Mouse (Mus musculus): ENCODE results near the gene Wdr70. TPM values are rescaled to one million over a fixed set of nuclear protein-coding genes. Genes with fewer than 3 reads are reported as not detected.

The Wdr70 gene
- polyA plus RNA-seq, 1 experiment from 2014 or later: 51.6 TPM

DNA sequence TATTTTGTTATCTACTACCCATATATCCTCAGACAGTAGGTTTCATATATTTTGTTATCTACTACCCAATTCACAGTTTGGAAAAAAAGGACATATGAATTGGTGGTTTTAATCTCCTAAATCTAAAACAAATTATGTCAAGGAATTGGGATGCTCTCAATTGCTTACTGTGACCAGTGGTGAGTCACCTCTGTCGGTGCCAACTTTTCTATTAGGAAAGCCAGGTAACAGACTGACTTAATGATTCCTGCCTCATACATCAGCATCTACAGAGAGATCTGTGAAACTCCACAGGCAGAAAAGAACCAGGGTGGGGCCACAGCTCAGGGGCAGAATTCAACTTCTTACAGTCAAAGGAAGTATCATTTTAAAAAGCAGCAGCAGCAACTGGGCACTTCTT, 93.0 kb downstream of the Wdr70 start:
- Histone ChIP-seq H3K36me3 (no peaks in the 10 kb centered on the region), H3K27ac (no peak overlapping the region), H3K4me3 (no peak overlapping the region), H3K4me1 (no peaks in the 10 kb centered on the region), H3K9me3 (no peaks in the 10 kb centered on the region), H3K27me3 (ENCODE audit: insufficient read depth, poor library complexity, severe bottlenecking) (no peaks in the 10 kb centered on the region)
- DNase-seq (ENCODE audit: low spot score): no peak
- WGBS: 89% methylated on average over 1 of the region's 1 CpGs

DNA sequence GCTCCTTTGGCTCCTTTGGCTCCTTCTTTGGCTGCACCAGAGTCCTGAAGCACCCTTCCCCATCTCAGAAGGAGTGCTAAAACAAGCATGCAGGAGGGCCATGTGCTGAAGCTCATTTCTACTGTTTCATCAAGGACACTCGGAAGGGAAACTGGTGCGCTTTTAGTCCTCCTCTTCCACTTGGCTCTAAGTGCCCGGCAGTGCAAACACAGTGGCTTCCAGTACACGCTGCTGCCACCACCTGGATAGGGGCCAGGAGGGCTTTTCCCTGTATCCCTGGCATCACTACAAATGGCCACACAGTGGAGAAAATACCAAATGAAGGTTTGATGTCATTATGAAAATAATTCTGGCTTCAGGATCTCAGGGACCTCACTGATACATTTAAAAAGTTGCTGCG, 93.5 kb downstream of the Wdr70 start:
- H3K9me3 ChIP-seq: no peaks in the 10 kb centered on the region

DNA sequence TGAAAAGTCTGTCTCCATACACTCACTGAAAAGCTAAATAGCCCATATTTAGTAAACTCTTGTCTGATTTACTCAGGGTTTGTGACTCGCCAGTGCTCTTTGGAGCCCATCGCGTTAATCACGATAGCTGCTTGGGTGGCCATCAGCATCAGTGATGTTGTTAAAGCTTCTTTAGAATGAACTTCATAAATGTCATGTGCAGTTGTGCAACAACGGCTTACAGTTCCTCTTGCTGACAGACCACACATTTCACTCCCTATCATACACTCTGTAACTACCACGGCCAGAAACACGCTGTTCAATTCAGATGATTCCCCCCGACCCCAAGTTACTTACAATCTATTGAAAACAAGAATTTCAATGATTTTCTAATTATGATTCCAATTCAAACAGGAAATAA, 95.2 kb downstream of the Wdr70 start:
- Histone ChIP-seq H3K9me3 (no peaks in the 10 kb centered on the region), H3K27ac (no peak overlapping the region), H3K4me3 (no peak overlapping the region), H3K4me1 (no peaks in the 10 kb centered on the region), H3K27me3 (ENCODE audit: insufficient read depth, poor library complexity, severe bottlenecking) (no peaks in the 10 kb centered on the region), H3K36me3 (no peaks in the 10 kb centered on the region)
- DNase-seq (ENCODE audit: low spot score): no peak
- 88% methylated on average over 8 of the region's 8 CpGs for WGBS

More for the DNA sequence above, 93.5 kb downstream of the Wdr70 start:
- no peak for DNase-seq (ENCODE audit: low spot score)
- H3K27ac ChIP-seq: no peak overlapping the region
- no peaks in the 10 kb centered on the region for H3K4me1 ChIP-seq
- 67% methylated on average over 5 of the region's 5 CpGs for WGBS
- H3K36me3 ChIP-seq: no peaks in the 10 kb centered on the region
- H3K27me3 ChIP-seq (ENCODE audit: insufficient read depth, poor library complexity, severe bottlenecking): no peaks in the 10 kb centered on the region
- no peak overlapping the region for H3K4me3 ChIP-seq

DNA sequence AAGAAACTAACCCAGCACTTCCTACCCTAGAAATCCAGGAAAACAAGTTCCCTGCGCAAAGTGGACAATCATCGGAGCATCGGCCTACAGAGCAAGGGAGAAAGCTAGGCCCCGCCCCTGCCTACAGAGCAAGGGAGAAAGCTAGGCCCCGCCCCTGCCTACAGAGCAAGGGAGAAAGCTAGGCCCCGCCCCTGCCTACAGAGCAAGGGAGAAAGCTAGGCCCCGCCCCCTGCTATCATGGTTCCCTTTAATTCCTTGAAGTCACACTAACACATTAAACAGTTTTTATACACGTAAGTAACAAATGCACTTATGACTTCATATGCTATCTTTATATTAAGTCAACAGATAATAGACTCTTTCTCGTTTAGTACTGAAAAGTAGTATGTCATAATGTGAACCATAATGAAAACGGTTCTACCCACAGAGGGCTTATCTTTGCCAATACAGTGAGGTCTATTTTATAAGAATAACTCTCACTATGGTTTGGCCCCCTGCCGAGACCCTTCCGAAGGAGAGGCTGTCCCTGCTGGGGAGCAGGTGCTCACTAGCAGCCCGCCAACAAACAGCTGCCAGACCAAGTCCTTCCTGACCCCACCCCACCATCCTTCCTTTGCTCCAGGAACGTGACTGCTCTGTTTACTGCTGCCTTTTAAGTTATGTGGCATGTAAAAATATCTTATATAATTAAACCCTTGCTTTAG, 100.0 kb downstream of the Wdr70 start:
- Histone ChIP-seq H3K36me3 (no peaks in the 10 kb centered on the region), H3K4me1 (no peaks in the 10 kb centered on the region), H3K27me3 (ENCODE audit: insufficient read depth, poor library complexity, severe bottlenecking) (no peaks in the 10 kb centered on the region), H3K9me3 (no peaks in the 10 kb centered on the region), H3K27ac (no peak overlapping the region), H3K4me3 (no peak overlapping the region)
- DNase-seq (ENCODE audit: low spot score): no peak
- WGBS: 50% methylated on average over 14 of the region's 14 CpGs

DNA sequence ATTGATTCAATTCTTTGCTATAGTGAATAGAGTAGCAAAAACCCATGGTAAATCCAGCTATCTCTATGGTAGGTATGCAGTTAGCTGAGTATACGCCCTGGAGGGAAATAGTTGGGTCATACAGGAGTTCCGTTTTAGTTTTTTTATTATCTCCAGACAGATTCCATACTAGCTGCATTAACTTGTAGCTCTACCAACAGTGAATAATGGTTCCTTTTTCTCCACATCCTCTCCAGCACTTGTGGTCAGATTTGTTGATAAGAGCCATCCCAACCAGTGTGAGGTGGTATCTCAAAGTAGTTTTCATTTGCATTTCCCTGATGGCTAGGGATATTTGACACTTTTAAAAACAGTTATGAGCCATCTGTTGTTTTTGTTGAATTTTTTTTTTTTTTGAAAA, 100.9 kb downstream of the Wdr70 start:
- no peak for DNase-seq (ENCODE audit: low spot score)
- Histone ChIP-seq H3K36me3 (no peaks in the 10 kb centered on the region), H3K27ac (no peak overlapping the region), H3K4me3 (no peak overlapping the region), H3K27me3 (ENCODE audit: insufficient read depth, poor library complexity, severe bottlenecking) (no peaks in the 10 kb centered on the region), H3K9me3 (no peaks in the 10 kb centered on the region), H3K4me1 (no peaks in the 10 kb centered on the region)
- WGBS: 70% methylated on average over 2 of the region's 2 CpGs

DNA sequence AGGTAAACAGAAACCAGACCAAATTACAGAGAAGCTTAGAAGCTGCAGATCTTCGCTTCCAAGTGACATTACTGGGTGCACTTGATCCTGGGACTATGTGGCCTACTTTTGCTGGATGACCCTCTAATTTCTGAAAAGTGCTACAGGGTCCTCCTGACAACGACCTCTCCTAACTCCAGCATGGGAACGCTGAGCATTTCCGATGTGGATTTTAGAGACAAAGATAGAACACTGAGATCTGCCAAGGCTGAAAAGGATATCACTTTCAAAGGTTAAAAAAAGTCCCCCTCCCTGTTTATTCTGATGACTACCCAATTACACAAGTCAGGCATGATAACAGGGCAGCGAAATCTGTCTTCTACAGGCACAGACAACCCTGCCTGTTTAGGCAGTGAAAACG, 105.3 kb downstream of the Wdr70 start:
- DNase-seq (ENCODE audit: low spot score): no peak
- no peaks in the 10 kb centered on the region for H3K36me3 ChIP-seq
- no peak overlapping the region for H3K4me3 ChIP-seq
- 74% methylated on average over 6 of the region's 6 CpGs for WGBS
- no peak overlapping the region for H3K27ac ChIP-seq
- no peaks in the 10 kb centered on the region for H3K9me3 ChIP-seq
- H3K4me1 ChIP-seq: no peaks in the 10 kb centered on the region
- H3K27me3 ChIP-seq (ENCODE audit: insufficient read depth, poor library complexity, severe bottlenecking): no peaks in the 10 kb centered on the region

DNA sequence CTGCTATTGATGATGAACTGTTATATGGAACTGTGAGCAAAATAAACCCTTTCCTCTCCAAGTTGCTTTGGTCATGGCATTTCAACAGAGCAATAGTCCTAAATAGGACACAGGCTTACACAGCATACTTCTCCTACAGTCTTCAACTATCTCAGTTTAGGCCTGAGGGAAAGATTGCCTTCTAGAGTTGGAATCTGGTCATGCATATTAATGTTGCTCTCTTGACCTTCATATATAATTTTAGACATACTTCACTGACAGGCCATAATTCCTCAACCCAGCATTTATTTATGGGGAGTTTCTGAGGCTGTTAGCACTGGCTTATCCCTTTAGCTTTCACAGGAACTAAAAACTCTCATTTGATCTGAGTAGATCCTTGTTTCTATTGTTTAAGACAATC, 108.9 kb downstream of the Wdr70 start:
- no peaks in the 10 kb centered on the region for H3K4me1 ChIP-seq
- no peaks in the 10 kb centered on the region for H3K9me3 ChIP-seq
- no peaks in the 10 kb centered on the region for H3K36me3 ChIP-seq
- H3K27me3 ChIP-seq (ENCODE audit: insufficient read depth, poor library complexity, severe bottlenecking): no peaks in the 10 kb centered on the region
- DNase-seq (ENCODE audit: low spot score): no peak
- H3K4me3 ChIP-seq: no peak overlapping the region
- H3K27ac ChIP-seq: no peak overlapping the region

DNA sequence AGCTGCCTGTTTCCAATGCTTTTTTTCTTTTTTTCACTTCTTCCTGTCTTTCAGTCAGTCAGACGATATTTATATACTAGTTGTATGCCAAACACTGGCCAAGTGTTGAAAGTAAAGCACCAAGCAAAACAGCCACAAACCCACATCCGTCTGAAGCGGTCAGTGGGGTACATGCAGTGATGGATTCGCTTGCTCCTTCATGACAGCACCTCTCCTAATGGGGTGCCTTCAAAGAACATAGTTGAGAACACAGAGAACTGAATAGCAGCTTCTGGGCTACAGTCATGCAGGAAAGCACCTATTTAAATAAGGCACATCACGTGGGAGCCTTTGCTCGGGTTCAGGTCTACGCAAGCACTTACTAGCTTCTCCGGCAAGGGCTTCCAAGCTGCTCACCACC, 111.6 kb downstream of the Wdr70 start:
- H3K27ac ChIP-seq: no peak overlapping the region
- H3K4me1 ChIP-seq: no peaks in the 10 kb centered on the region
- WGBS: 91% methylated on average over 8 of the region's 8 CpGs
- DNase-seq (ENCODE audit: low spot score): no peak
- H3K9me3 ChIP-seq: no peaks in the 10 kb centered on the region
- H3K36me3 ChIP-seq: no peaks in the 10 kb centered on the region
- H3K4me3 ChIP-seq: no peak overlapping the region
- no peaks in the 10 kb centered on the region for H3K27me3 ChIP-seq (ENCODE audit: insufficient read depth, poor library complexity, severe bottlenecking)

DNA sequence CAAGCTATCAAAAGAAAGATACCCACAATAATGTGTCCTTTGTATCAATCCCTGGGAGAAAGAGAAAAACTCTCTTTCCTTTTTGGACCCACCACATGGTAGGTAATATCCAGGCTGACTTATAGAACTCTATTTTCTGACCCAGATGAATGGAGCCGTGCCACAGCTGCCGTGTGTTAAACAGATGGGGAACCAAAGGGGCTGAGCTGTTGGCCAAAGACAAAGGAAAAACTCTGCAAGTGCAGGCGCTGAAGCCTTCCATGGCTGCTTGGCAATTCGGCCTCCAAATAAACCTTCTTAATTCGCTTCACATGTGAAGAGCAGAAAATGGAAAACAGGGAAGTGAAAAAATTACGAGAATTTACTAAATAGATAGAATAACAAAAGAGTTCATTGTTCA, 112.7 kb downstream of the Wdr70 start:
- Histone ChIP-seq H3K4me1 (no peaks in the 10 kb centered on the region), H3K27me3 (ENCODE audit: insufficient read depth, poor library complexity, severe bottlenecking) (no peaks in the 10 kb centered on the region), H3K27ac (no peak overlapping the region), H3K4me3 (no peak overlapping the region), H3K36me3 (no peaks in the 10 kb centered on the region), H3K9me3 (no peaks in the 10 kb centered on the region)
- 78% methylated on average over 6 of the region's 6 CpGs for WGBS
- no peak for DNase-seq (ENCODE audit: low spot score)

DNA sequence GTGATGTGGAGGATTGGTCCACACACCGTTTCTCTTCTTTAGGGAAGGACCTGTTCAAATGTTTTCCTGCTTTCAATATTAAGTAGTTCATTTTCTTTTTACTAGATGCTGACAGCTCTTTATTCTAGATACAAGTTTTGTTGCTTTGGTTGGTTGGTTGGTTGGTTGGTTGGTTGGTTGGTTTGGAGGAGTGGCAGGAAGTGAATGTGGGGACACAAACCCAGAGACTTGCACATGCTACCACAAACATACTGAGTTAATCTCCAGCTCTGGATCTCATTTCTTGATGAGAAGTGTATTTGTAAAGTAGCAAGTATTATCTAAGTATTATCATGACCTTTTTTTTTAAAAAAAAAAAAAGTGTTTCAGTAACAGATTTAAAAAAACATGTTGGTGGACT, 120.4 kb downstream of the Wdr70 start:
- Histone ChIP-seq H3K27ac (no peak overlapping the region), H3K36me3 (peaks cover 6% of the 10 kb centered on the region; the same call in 1 of the 2 replicates), H3K27me3 (ENCODE audit: insufficient read depth, poor library complexity, severe bottlenecking) (no peaks in the 10 kb centered on the region), H3K4me3 (no peak overlapping the region), H3K9me3 (no peaks in the 10 kb centered on the region), H3K4me1 (no peaks in the 10 kb centered on the region)
- no peak for DNase-seq (ENCODE audit: low spot score)
- WGBS: 90% methylated on average over 1 of the region's 1 CpGs

DNA sequence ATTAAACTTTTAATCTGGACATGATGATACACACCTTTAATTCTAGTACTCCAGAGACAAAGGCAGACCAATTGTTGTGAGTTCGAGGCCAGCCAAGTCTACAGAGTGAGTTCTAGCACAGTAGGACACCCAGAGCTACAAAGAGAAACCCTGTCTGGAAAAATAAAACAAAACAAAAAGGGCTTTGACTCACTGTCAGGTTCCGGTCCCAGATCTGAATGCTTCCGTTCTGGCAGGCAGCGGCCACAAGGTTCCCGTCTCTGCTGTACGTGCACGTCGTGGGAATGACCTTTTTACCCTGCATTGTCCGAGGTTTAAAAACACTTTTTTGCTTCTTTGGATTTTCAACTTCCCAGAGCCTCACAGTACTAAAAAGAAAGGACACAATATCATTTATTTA, 122.2 kb downstream of the Wdr70 start:
- peaks cover 6% of the 10 kb centered on the region; the same call in 1 of the 2 replicates for H3K36me3 ChIP-seq
- no peaks in the 10 kb centered on the region for H3K4me1 ChIP-seq
- no peak overlapping the region for H3K27ac ChIP-seq
- H3K27me3 ChIP-seq (ENCODE audit: insufficient read depth, poor library complexity, severe bottlenecking): no peaks in the 10 kb centered on the region
- no peaks in the 10 kb centered on the region for H3K9me3 ChIP-seq
- 70% methylated on average over 9 of the region's 9 CpGs for WGBS
- no peak overlapping the region for H3K4me3 ChIP-seq
- DNase-seq (ENCODE audit: low spot score): no peak

DNA sequence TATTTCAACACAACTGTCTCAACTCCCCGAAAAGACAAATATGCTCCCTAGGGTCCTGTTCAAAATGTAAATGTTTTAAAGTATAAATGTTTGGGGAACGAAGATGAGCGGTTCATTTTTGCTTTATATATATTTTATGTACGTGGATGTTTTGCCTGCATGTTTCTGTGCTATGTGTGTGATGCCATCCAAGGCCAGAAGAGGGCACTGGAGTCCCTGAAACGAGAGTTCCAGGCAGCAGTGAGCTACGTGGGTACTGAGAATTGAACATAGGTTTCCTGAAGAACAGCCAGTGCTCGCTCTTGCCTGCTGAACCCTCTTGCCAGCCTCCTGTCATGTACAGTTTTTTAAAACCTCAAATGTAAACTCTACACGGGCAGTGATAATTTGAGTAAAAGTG, 124.6 kb downstream of the Wdr70 start:
- H3K4me1 ChIP-seq: no peaks in the 10 kb centered on the region
- H3K27ac ChIP-seq: no peak overlapping the region
- no peak overlapping the region for H3K4me3 ChIP-seq
- H3K36me3 ChIP-seq: peaks cover 6% of the 10 kb centered on the region; the same call in 1 of the 2 replicates
- no peaks in the 10 kb centered on the region for H3K27me3 ChIP-seq (ENCODE audit: insufficient read depth, poor library complexity, severe bottlenecking)
- 83% methylated on average over 8 of the region's 8 CpGs for WGBS
- no peak for DNase-seq (ENCODE audit: low spot score)
- H3K9me3 ChIP-seq: no peaks in the 10 kb centered on the region

DNA sequence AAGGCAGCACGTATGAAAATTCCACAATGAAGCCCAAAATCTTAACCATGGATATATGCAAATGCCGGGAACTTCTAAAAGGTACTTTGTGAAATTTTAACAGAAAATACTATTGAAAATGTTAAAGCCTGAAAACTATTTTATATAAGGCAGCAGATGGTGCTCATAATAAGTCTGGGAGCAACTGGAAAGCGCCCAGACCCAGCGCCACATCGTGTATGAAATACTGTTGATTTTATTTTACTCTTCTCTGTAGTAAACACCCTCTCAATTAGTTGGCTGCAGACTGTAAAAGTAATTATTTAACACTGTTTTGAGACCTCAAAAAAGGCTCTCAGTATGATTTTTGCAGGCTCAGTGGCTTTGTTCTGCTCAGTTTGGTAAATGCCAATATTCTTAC, 126.5 kb downstream of the Wdr70 start:
- H3K27ac ChIP-seq: no peak overlapping the region
- WGBS: 90% methylated on average over 5 of the region's 5 CpGs
- DNase-seq (ENCODE audit: low spot score): no peak

DNA sequence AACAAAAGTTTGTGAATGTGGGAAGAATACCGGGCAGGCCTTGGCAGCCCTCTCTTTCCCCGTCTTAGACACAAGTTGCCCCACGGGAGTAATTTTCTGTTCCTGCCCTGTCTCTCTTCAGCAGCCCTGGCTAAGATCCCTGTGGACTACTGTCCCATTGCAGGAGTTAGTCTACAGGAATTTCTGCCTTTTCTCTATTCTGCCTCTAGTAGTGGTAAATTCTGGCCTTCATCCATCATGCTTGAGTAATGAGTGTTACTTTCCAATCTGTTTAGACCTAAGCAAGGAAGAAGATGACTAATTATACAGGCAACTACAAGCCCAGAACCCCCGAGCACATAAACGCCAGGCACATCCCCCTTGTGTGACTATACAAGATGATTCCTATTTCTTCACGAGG, 136.2 kb downstream of the Wdr70 start:
- no peaks in the 10 kb centered on the region for H3K9me3 ChIP-seq
- no peaks in the 10 kb centered on the region for H3K27me3 ChIP-seq (ENCODE audit: insufficient read depth, poor library complexity, severe bottlenecking)
- no peak for DNase-seq (ENCODE audit: low spot score)
- no peak overlapping the region for H3K4me3 ChIP-seq
- 84% methylated on average over 6 of the region's 6 CpGs for WGBS
- no peaks in the 10 kb centered on the region for H3K4me1 ChIP-seq
- H3K36me3 ChIP-seq: no peaks in the 10 kb centered on the region
- no peak overlapping the region for H3K27ac ChIP-seq

More for the DNA sequence above, 126.5 kb downstream of the Wdr70 start:
- H3K9me3 ChIP-seq: no peaks in the 10 kb centered on the region
- no peaks in the 10 kb centered on the region for H3K27me3 ChIP-seq (ENCODE audit: insufficient read depth, poor library complexity, severe bottlenecking)
- no peaks in the 10 kb centered on the region for H3K4me1 ChIP-seq
- peaks cover 6% of the 10 kb centered on the region; the same call in 1 of the 2 replicates for H3K36me3 ChIP-seq
- H3K4me3 ChIP-seq: no peak overlapping the region

Data from heart, embryonic 10.5 days (tissue).